Mouse (Mus musculus) hindbrain, embryonic 16.5 days (tissue): Measurements from ENCODE around the gene Glyr1. TPM values are rescaled to one million over a fixed set of nuclear protein-coding genes. Genes with fewer than 3 reads are reported as not detected.
A peak's percentile ranks its signal among the peaks of the same experiment; 100 is the strongest.

Experiments
- ATAC-seq: fragments of 200-750 bp; cut with Nextera tagmentation; 2 replicates; pipeline ENCODE4 v1.8.0; 2017; ENCODE audit warnings: moderate TSS enrichment, moderate library complexity
- H3K27ac ChIP-seq: fragments of 300-500 bp; sonication (generic); 2 replicates; pipeline ENCODE4 v1.5.1; 2014; ENCODE audit warnings: low read depth, mild to moderate bottlenecking, control low read depth, low read length, moderate library complexity
- H3K27me3 ChIP-seq: fragments of 300-500 bp; sonication (generic); replicated peaks from 2 replicates; pipeline ENCODE4 v1.6.1; 2014; ENCODE audit warnings: low read length; ENCODE audit not compliant: control insufficient read depth, insufficient read depth
- H3K36me3 ChIP-seq: fragments of 300-500 bp; sonication (generic); 2 replicates; pipeline ENCODE4 v1.6.1; 2014; ENCODE audit warnings: mild to moderate bottlenecking, low read length, moderate library complexity, mixed read lengths; ENCODE audit not compliant: control insufficient read depth, insufficient read depth
- H3K4me1 ChIP-seq: fragments of 300-500 bp; sonication (generic); 2 replicates; pipeline ENCODE4 v1.6.1; 2014; ENCODE audit warnings: low read depth, low read length; ENCODE audit not compliant: control insufficient read depth, insufficient read depth
- H3K4me2 ChIP-seq: fragments of 300-500 bp; sonication (generic); 2 replicates; pipeline ENCODE4 v1.6.1; 2014; ENCODE audit warnings: mild to moderate bottlenecking, low read length, control low read depth, moderate library complexity
- H3K4me3 ChIP-seq: fragments of 300-500 bp; sonication (generic); 2 replicates; pipeline ENCODE4 v1.5.1; 2014; ENCODE audit warnings: mild to moderate bottlenecking, low read length, control low read depth, moderate library complexity
- H3K9ac ChIP-seq: fragments of 300-500 bp; sonication (generic); 2 replicates; pipeline ENCODE4 v1.6.1; 2014; ENCODE audit warnings: low read depth, mild to moderate bottlenecking, control low read depth, low read length, moderate library complexity
- H3K9me3 ChIP-seq: fragments of 300-500 bp; sonication (generic); 2 replicates; pipeline ENCODE4 v1.6.1; 2014; ENCODE audit warnings: mild to moderate bottlenecking, low read length, moderate library complexity; ENCODE audit not compliant: control insufficient read depth
- WGBS: fragments of 180-500 bp; shearing (Covaris S2); extraction: QIAGEN DNeasy Blood & Tissue Kit; methylation state at CpG from one replicate; pipeline ENCODE4 v1.1.7; 2014; 5-methylcytosine and 5-hydroxymethylcytosine counted together
- polyA plus RNA-seq: library from polyadenylated mRNA; unstranded; fragments of >200 nt; fragmentation: Nextera tagmentation; extraction: Ambion mirVana; gene quantifications from 2 replicates; pipeline ENCODE4 v1.2.1, GENCODE M21; 2015

Gene Glyr1
- polyA plus RNA-seq, 1 experiment from 2014 or later, result 171 TPM

DNA sequence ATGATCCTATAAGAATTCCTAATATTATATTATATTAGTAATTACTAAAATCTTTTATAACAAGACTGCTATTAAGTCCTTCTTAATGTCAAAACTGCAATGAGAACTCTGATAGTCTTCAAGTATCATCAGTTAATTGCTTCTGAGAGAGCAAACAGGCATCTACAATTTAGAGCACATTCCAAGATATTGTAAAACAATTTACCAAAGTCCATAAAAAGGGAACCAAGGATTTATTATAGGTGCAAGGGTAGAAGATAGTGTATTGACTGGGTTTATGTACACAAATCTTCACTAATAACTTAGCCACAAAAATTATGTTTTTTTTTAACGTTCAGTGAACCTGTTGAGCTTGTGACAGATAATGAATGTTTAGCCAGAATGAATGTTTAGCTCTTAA lies 50.7 kb downstream of the Glyr1 start:
- ATAC-seq, result no peak
- no peak overlapping the region for H3K27ac ChIP-seq
- 79% methylated on average over 1 of the region's 1 CpGs for WGBS

DNA sequence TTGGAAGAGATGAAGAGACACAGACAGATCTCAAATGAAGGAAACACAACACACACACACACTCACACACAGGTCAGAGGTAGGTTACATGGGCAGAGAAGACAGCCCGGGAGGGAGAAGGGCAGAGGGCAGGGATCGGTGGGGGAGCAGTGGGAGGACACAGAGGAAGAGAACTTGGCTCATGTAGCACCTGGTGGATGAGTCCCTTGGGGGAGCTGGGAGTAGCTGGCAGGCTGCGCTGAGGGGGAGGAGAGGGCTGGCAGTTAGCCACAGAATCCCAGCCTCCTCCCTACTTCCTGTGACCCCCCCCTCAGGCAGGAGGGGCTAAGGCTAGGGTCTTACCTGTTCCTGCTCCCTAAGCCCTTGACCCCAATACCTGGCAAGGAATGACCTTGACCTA lies 52.1 kb downstream of the Glyr1 start, which contains the start of gene Sept12:
TSS of gene Sept12 (minus strand) at position 300 of the 400 bp plus-strand sequence.
- no peaks in the 10 kb centered on the region for H3K27me3 ChIP-seq
- H3K4me3 ChIP-seq, result no peak within 1 kb of the TSS
- H3K9me3 ChIP-seq, result no peaks in the 10 kb centered on the region
- H3K4me1 ChIP-seq, result no peaks in the 10 kb centered on the region
- no peak within 1 kb of the TSS for H3K4me2 ChIP-seq
- ATAC-seq, result no peak
- H3K9ac ChIP-seq, result no peak within 1 kb of the TSS
- H3K27ac ChIP-seq, result no peak within 1 kb of the TSS
- WGBS, result 51% methylated on average over 3 of the region's 3 CpGs
- H3K36me3 ChIP-seq, result no peaks in the 10 kb centered on the region

More for the DNA sequence above, 50.7 kb downstream of the Glyr1 start:
- no peaks in the 10 kb centered on the region for H3K9me3 ChIP-seq
- no peaks in the 10 kb centered on the region for H3K27me3 ChIP-seq
- no peaks in the 10 kb centered on the region for H3K36me3 ChIP-seq
- H3K4me3 ChIP-seq, result no peak overlapping the region
- H3K9ac ChIP-seq, result no peak overlapping the region
- H3K4me2 ChIP-seq, result no peak overlapping the region
- H3K4me1 ChIP-seq, result no peaks in the 10 kb centered on the region

DNA sequence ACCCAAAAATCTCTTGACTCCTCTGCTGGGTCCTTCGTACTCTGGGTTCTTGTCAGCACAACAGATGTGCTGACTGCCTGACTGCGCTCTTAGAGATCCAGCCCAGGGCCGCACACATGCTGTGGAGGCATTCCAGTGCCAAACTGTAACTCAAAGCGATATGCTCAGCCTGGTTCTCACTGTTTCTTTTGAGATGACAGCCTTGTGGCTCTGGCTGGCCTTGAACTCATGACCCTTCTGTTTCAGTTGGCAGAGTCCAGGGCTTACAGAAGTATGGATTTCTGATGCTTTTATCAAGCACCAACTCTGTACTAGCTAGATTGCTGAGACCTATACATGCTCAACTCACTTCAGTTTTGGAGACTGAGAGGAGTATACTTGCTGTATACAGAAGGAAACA lies 56.4 kb downstream of the Glyr1 start:
- 79% methylated on average over 4 of the region's 4 CpGs for WGBS
- no peak overlapping the region for H3K4me2 ChIP-seq
- ATAC-seq, result no peak
- H3K27me3 ChIP-seq, result no peaks in the 10 kb centered on the region
- H3K27ac ChIP-seq, result no peak overlapping the region
- H3K4me3 ChIP-seq, result no peak overlapping the region
- no peaks in the 10 kb centered on the region for H3K4me1 ChIP-seq
- no peaks in the 10 kb centered on the region for H3K36me3 ChIP-seq
- H3K9me3 ChIP-seq, result no peaks in the 10 kb centered on the region
- H3K9ac ChIP-seq, result no peak overlapping the region

DNA sequence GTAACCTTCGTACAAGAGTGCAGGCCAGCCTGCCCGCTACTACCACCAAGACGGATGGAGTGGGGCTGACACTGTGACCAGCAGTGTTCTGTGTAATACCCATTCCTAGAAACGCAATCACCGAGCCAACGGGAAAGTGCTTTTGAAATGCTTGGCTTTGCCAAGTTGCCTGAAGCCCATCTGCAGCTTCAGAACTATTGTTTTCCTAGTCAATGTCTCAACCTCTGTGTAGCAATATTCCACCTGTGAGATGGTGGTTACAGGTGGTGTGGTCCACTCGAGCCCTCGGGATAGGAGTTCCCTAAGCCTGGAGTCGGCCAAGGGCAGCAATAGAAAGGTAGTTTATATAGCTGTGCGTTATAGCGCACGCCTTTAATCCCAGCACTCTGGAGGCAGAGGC lies 64.9 kb downstream of the Glyr1 start:
- Histone ChIP-seq H3K9ac (no peak overlapping the region), H3K4me3 (no peak overlapping the region), H3K27me3 (no peaks in the 10 kb centered on the region), H3K9me3 (no peaks in the 10 kb centered on the region), H3K4me2 (no peak overlapping the region), H3K27ac (no peak overlapping the region), H3K36me3 (no peaks in the 10 kb centered on the region), H3K4me1 (no peaks in the 10 kb centered on the region)
- ATAC-seq, result no peak
- WGBS, result 95% methylated on average over 12 of the region's 12 CpGs

DNA sequence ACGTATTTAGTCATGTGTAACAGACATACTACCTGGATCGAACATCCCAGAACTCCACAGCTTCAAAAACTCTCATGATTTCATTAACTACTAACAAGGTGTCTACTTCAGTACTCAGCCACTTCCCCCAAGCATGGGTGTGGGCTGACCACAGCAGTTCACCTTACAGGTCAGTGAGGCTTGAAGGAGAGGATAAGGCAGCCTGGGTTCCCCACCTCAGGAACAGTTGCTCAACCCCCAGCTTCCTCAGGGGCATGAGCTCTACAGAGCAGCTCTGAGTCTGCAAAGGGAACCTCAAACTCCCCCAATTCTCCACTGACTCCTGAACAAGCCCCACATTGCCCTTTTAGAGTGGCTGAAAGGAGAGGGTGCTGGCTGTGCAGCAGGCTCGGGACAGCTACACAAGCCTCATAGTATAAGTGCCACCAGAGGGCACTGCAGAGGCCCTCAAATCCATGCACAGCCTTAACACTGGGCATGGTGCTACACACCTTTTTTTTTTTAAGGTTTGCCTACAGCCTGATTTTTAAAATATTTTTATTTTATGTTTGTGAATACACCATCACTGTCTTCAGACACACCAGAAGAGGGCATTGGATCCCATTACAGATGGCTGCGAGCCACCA lies 69.8 kb downstream of the Glyr1 start:
- Histone ChIP-seq H3K27ac (no peak overlapping the region), H3K9me3 (no peaks in the 10 kb centered on the region), H3K9ac (no peak overlapping the region), H3K36me3 (no peaks in the 10 kb centered on the region), H3K4me3 (no peak overlapping the region), H3K4me2 (no peak overlapping the region), H3K27me3 (no peaks in the 10 kb centered on the region), H3K4me1 (no peaks in the 10 kb centered on the region)
- peak; percentile 64; the same call in 1 of the 2 replicates for ATAC-seq
- 70% methylated on average over 4 of the region's 4 CpGs for WGBS

DNA sequence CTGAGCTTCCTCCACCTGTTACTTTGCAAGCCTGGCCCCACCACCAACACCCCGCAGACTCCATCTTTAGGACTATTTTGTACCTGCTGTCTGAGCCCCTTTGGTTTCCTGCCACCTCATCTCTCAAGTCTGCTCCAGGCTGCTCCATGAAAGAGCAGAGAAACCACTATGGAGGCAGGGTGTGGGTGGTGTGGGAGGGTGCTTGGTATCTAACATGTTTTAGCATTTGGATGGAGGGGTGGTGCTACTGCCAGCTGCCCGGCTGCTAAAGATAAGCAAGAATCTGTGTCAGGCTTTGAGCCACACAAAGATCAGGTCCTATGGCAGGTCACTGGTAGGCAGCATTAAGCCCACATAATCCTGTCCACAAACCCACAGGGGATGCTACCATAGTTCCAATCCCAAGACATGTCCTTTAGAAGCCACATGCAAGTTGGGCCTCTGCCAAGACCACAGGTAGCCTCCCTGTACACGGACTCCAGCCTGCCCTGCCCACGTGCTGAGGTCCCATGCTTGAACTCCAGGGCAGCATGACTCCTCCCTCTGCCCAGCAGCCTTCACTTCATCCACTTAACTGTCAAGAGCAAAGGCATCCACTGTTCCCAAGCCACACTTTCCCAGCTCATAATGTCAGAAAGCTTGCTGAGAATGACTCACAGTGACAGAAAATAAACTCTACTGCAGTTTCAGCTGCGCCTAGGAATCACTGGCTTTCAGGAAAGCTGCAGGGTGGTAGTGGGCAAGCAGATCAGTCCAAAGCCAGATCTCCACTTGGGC lies 71.2 kb downstream of the Glyr1 start:
- no peaks in the 10 kb centered on the region for H3K9me3 ChIP-seq
- H3K27ac ChIP-seq, result no peak overlapping the region
- no peak overlapping the region for H3K4me3 ChIP-seq
- H3K4me2 ChIP-seq, result no peak overlapping the region
- H3K9ac ChIP-seq, result no peak overlapping the region
- H3K36me3 ChIP-seq, result no peaks in the 10 kb centered on the region
- H3K4me1 ChIP-seq, result no peaks in the 10 kb centered on the region
- 54% methylated on average over 5 of the region's 5 CpGs for WGBS
- no peak for ATAC-seq
- H3K27me3 ChIP-seq, result no peaks in the 10 kb centered on the region

DNA sequence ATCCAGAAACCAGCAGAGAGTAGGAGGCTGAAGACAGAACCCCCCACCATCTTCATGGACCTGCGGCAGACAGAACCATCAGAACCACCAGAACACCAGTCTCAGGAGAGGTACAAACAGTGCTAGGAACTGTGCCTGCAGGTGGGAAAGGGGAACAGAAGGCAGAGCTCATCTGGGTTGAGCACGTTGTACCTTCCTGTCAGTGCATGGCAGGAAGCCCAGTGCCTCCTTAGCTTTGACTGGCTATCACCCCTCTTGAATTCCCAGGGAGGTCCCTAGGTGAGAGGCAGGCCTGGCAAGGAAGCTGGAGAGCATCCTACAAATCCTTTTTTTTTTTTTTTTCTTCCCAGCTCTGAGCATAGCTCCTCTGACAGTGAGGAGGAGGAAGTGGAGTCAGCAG lies 73.5 kb downstream of the Glyr1 start:
- ATAC-seq, result no peak
- WGBS, result 80% methylated on average over 2 of the region's 2 CpGs

DNA sequence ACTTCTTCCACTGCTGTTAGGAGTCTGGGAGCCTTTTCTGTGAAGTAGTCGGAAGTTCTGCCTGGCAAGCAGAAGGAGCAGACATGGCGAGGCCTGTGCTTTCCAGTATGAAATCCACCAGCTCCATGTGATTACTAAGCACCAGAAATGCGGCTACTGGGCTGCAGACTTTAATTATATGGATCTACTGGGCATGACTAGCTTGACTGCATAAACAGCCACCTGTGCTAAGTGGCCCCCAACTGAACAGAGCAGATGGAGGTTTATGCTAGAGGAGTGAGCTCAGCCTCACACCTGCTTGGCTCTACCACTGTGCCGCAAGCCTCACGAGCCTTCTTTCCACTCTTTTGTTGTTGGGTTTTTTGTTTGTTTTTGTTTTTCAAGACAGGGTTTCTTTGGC lies 75.1 kb downstream of the Glyr1 start:
- no peak overlapping the region for H3K9ac ChIP-seq
- no peak overlapping the region for H3K27ac ChIP-seq
- H3K27me3 ChIP-seq, result no peaks in the 10 kb centered on the region
- no peaks in the 10 kb centered on the region for H3K9me3 ChIP-seq
- H3K4me1 ChIP-seq, result no peaks in the 10 kb centered on the region
- no peak overlapping the region for H3K4me3 ChIP-seq
- H3K4me2 ChIP-seq, result no peak overlapping the region
- WGBS, result 76% methylated on average over 5 of the region's 5 CpGs
- 0 out of 2 replicates have a peak, but pooled peaks have one; percentile 40 for ATAC-seq
- no peaks in the 10 kb centered on the region for H3K36me3 ChIP-seq

More for the DNA sequence above, 73.5 kb downstream of the Glyr1 start:
- Histone ChIP-seq H3K27ac (no peak overlapping the region), H3K36me3 (no peaks in the 10 kb centered on the region), H3K4me3 (no peak overlapping the region), H3K27me3 (no peaks in the 10 kb centered on the region), H3K9ac (no peak overlapping the region), H3K9me3 (no peaks in the 10 kb centered on the region), H3K4me1 (no peaks in the 10 kb centered on the region), H3K4me2 (no peak overlapping the region)

DNA sequence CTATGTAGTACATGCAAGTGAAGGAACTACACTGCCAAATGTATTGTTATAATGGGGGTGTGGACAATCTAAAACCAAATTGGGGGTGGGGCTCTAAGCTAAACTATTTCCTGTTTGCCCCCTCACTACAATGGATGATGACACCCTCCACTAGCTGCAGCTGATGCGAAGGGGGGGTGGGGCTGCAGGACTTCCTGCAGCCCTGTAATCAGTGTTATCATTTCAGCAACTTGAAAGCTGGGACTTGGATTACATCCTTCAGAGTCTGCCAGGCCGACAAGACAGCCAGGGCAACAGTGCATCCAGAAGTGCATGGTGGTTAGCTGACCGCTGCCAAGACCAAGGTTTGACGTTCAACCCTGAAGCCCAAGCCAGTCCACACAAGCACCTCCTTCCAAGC lies 78.0 kb downstream of the Glyr1 start:
- WGBS, result 81% methylated on average over 4 of the region's 4 CpGs
- no peaks in the 10 kb centered on the region for H3K27me3 ChIP-seq
- H3K4me2 ChIP-seq, result no peak overlapping the region
- no peak overlapping the region for H3K9ac ChIP-seq
- no peaks in the 10 kb centered on the region for H3K9me3 ChIP-seq
- no peak overlapping the region for H3K27ac ChIP-seq
- H3K4me3 ChIP-seq, result no peak overlapping the region
- H3K4me1 ChIP-seq, result no peaks in the 10 kb centered on the region
- H3K36me3 ChIP-seq, result no peaks in the 10 kb centered on the region
- ATAC-seq, result no peak
